Mouse (Mus musculus): ENCODE data around the gene Ltbp1. TPM values are rescaled to one million over a fixed set of nuclear protein-coding genes. Genes with fewer than 3 reads are reported as not detected.

Gene Ltbp1
- total RNA-seq, 2 experiments from 2014 or later: 7.2 to 7.8 TPM

- no peak for DNase-seq (ENCODE audit: low spot score in 2 of 2)
These were observed 272.7 kb downstream of the Ltbp1 start for GRCm38 (mm10) chr17:75278106-75278505.

GRCm38 (mm10) chr17:75278561-75278960 is 273.2 kb downstream of the Ltbp1 start:
- no peak for DNase-seq (ENCODE audit: low spot score in 2 of 2)

- DNase-seq (ENCODE audit: low spot score in 2 of 2): no peak
These were observed 276.0 kb downstream of the Ltbp1 start for GRCm38 (mm10) chr17:75281345-75281744.

- DNase-seq (ENCODE audit: low spot score in 2 of 2): no peak
These were observed 279.7 kb downstream of the Ltbp1 start for GRCm38 (mm10) chr17:75284876-75285708.

- no peak for DNase-seq (ENCODE audit: low spot score in 2 of 2)
These were observed 287.6 kb downstream of the Ltbp1 start for GRCm38 (mm10) chr17:75292986-75293385.

- no peak for DNase-seq (ENCODE audit: low spot score in 2 of 2)
These were observed 288.4 kb downstream of the Ltbp1 start for GRCm38 (mm10) chr17:75293725-75294124.

GRCm38 (mm10) chr17:75300908-75301307 is 295.5 kb downstream of the Ltbp1 start:
- DNase-seq (ENCODE audit: low spot score in 2 of 2): no peak

GRCm38 (mm10) chr17:75304807-75305420 is 299.5 kb downstream of the Ltbp1 start:
- no peak for DNase-seq (ENCODE audit: low spot score in 2 of 2)

- no peak for DNase-seq (ENCODE audit: low spot score in 2 of 2)
These were observed 300.3 kb downstream of the Ltbp1 start for GRCm38 (mm10) chr17:75305714-75306113.

GRCm38 (mm10) chr17:75307070-75308011 is 302.0 kb downstream of the Ltbp1 start:
- DNase-seq (ENCODE audit: low spot score in 2 of 2): no peak

GRCm38 (mm10) chr17:75317106-75317505 is 311.7 kb downstream of the Ltbp1 start:
- no peak for DNase-seq (ENCODE audit: low spot score in 2 of 2)

GRCm38 (mm10) chr17:75323229-75323628 is 317.9 kb downstream of the Ltbp1 start:
- no peak for DNase-seq (ENCODE audit: low spot score in 2 of 2)

- DNase-seq (ENCODE audit: low spot score in 2 of 2): no peak
These were observed 318.4 kb downstream of the Ltbp1 start for GRCm38 (mm10) chr17:75323766-75324165.

GRCm38 (mm10) chr17:75328102-75328639 is 322.8 kb downstream of the Ltbp1 start:
- DNase-seq (ENCODE audit: low spot score in 2 of 2): no peak

GRCm38 (mm10) chr17:75330366-75330765 is 325.0 kb downstream of the Ltbp1 start:
- no peak for DNase-seq (ENCODE audit: low spot score in 2 of 2)

GRCm38 (mm10) chr17:75331421-75331951 is 326.1 kb downstream of the Ltbp1 start:
- no peak for DNase-seq (ENCODE audit: low spot score in 2 of 2)

GRCm38 (mm10) chr17:75332289-75332688 is 326.9 kb downstream of the Ltbp1 start:
- DNase-seq (ENCODE audit: low spot score in 2 of 2): no peak

- no peak for DNase-seq (ENCODE audit: low spot score in 2 of 2)
These were observed 327.6 kb downstream of the Ltbp1 start for GRCm38 (mm10) chr17:75333011-75333410.

- no peak for DNase-seq (ENCODE audit: low spot score in 2 of 2)
These were observed 328.4 kb downstream of the Ltbp1 start for GRCm38 (mm10) chr17:75333759-75334158.

GRCm38 (mm10) chr17:75335649-75336048 is 330.3 kb downstream of the Ltbp1 start:
- DNase-seq (ENCODE audit: low spot score in 2 of 2): no peak

GRCm38 (mm10) chr17:75341227-75341626 is 335.9 kb downstream of the Ltbp1 start:
- no peak for DNase-seq (ENCODE audit: low spot score in 2 of 2)
